Mouse (Mus musculus): ENCODE results near the gene Cbr1.
A peak's percentile ranks its signal among the peaks of the same experiment; 100 is the strongest.
"Not testable (repeated sequence)": the region's sequence is repeated elsewhere in the genome, so short reads cannot be mapped to it uniquely, and the experiment has no call there.

Gene Cbr1

GRCm38 (mm10) chr16:93596807-93597206, 8.8 kb upstream of the Cbr1 start:
- DNase-seq (ENCODE audit: extremely low read depth, insufficient read length, low spot score), result no peak

- DNase-seq (ENCODE audit: extremely low read depth, insufficient read length, low spot score), result no peak
Measured at GRCm38 (mm10) chr16:93597551-93597950, 8.1 kb upstream of the Cbr1 start.

- DNase-seq (ENCODE audit: extremely low read depth, insufficient read length, low spot score), result no peak
Measured at GRCm38 (mm10) chr16:93599461-93599860, 6.2 kb upstream of the Cbr1 start.

- DNase-seq (ENCODE audit: extremely low read depth, insufficient read length, low spot score), result peak; percentile 98
Measured at GRCm38 (mm10) chr16:93603439-93604212, 2.0 kb upstream of the Cbr1 start, which contains the start of gene Setd4. Setd4 (minus strand) TSS chr16:93604063.

GRCm38 (mm10) chr16:93604481-93604969, 1.1 kb upstream of the Cbr1 start:
- DNase-seq (ENCODE audit: extremely low read depth, insufficient read length, low spot score), result no peak

- no peak for DNase-seq (ENCODE audit: extremely low read depth, insufficient read length, low spot score)
Measured at GRCm38 (mm10) chr16:93606146-93606545, 493 bp downstream of the Cbr1 start.

GRCm38 (mm10) chr16:93607669-93608101, 2.0 kb downstream of the Cbr1 start:
- DNase-seq (ENCODE audit: extremely low read depth, insufficient read length, low spot score), result peak; percentile 86

- DNase-seq (ENCODE audit: extremely low read depth, insufficient read length, low spot score), result no peak
Measured at GRCm38 (mm10) chr16:93608731-93609130, 3.1 kb downstream of the Cbr1 start.

- DNase-seq (ENCODE audit: extremely low read depth, insufficient read length, low spot score), result no peak
Measured at GRCm38 (mm10) chr16:93609796-93610195, 4.1 kb downstream of the Cbr1 start.

- no peak for DNase-seq (ENCODE audit: extremely low read depth, insufficient read length, low spot score)
Measured at GRCm38 (mm10) chr16:93610961-93611360, 5.3 kb downstream of the Cbr1 start.

- DNase-seq (ENCODE audit: extremely low read depth, insufficient read length, low spot score), result no peak
Measured at GRCm38 (mm10) chr16:93615118-93615870, 9.6 kb downstream of the Cbr1 start.

- DNase-seq (ENCODE audit: extremely low read depth, insufficient read length, low spot score), result not testable (repeated sequence)
Measured at GRCm38 (mm10) chr16:93623759-93624158, 18.1 kb downstream of the Cbr1 start.

- no peak for DNase-seq (ENCODE audit: extremely low read depth, insufficient read length, low spot score)
Measured at GRCm38 (mm10) chr16:93624671-93625070, 19.0 kb downstream of the Cbr1 start.

- no peak for DNase-seq (ENCODE audit: extremely low read depth, insufficient read length, low spot score)
Measured at GRCm38 (mm10) chr16:93626745-93627144, 21.1 kb downstream of the Cbr1 start.

GRCm38 (mm10) chr16:93627761-93628400, 22.2 kb downstream of the Cbr1 start, which contains the start of gene Gm5678:
Gm5678 (plus strand) TSS chr16:93628097.
- no peak for DNase-seq (ENCODE audit: extremely low read depth, insufficient read length, low spot score)

GRCm38 (mm10) chr16:93644006-93644405, 38.4 kb downstream of the Cbr1 start:
- peak; percentile 59 for DNase-seq (ENCODE audit: extremely low read depth, insufficient read length, low spot score)

- DNase-seq (ENCODE audit: extremely low read depth, insufficient read length, low spot score), result no peak
Measured at GRCm38 (mm10) chr16:93648441-93649183, 43.0 kb downstream of the Cbr1 start.

Measured in 3134 (cell line).